Mouse (Mus musculus) erythroblast, embryonic 14.5 days (primary cell): ENCODE results near the gene Hmmr.

ENCODE experiments used
- GATA1 ChIP-seq: IDR thresholded peaks from 2 replicates; pipeline ENCODE4 v1.6.1; 2012; ENCODE audit warnings: low read length, inconsistent platforms, mixed read lengths
- TAL1 ChIP-seq: IDR thresholded peaks from 3 replicates; pipeline ENCODE4 v1.6.1; 2012; ENCODE audit warnings: low read length, inconsistent platforms, mixed read lengths

GRCm38 (mm10) chr11:40693366-40693951 lies 39.8 kb downstream of the Hmmr start:
- TF ChIP-seq TAL1 (no peak), GATA1 (peak; percentile 37; the same call in 1 of the 2 replicates)
